Mouse (Mus musculus) stomach, postnatal 0 days (tissue): ENCODE results near the gene Cdh9.

Experiments
- CTCF ChIP-seq: IDR thresholded peaks from 2 replicates; pipeline ENCODE4 v1.5.1; 2016; ENCODE audit warnings: antibody characterized with exemption, low read depth, mild to moderate bottlenecking, moderate library complexity
- EP300 ChIP-seq: optimal IDR thresholded peaks from 2 replicates; pipeline ENCODE3; 2016; ENCODE audit warnings: antibody characterized with exemption

DNA sequence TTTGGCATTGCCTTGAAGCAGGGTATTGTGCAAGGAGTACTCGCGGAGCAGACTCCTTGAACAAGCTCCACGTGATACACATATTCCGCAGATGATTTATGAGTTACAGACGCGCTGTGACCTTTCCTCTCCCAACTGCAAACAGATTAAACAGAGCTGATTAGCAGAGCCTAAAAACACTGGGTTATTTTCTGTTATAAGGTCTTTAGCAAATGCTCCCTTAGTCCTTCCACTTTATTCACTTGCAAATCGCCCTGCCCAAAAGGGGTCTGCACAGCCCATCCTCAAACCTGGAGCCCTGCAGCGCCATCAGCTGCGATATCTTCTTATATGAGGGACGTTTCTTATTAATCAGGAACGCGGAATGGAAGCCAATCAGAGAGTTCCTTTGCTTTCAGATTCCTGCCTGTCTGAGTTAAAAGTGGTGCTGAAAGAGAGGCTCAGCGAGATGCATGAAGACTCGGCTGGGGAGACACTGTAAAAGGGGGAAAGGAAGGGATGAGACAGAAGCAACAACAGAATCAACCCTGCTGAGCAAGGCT, at the start of gene Cdh9:
- TF ChIP-seq EP300: no peak
- TF ChIP-seq CTCF: no peak
